Mouse (Mus musculus) frontal cortex, postnatal 14 days (tissue): ENCODE results near the gene Dmtf1.
"Not testable (repeated sequence)": the region's sequence is repeated elsewhere in the genome, so short reads cannot be mapped to it uniquely, and the experiment has no call there.

Experiments used
- DNase-seq, 2 experiments: peaks; one replicate each; pipeline ENCODE4 v3.0.0; 2022; ENCODE audit warnings: low spot score in 2 of 2

Gene Dmtf1

GRCm38 (mm10) chr5:9161456-9162041, at the start of gene Dmtf1:
TSS of gene Dmtf1 (minus strand) at chr5:9161776.
- DNase-seq: peak; percentile 79 to 86

- DNase-seq: no peak
These were observed 24.9 kb upstream of the Dmtf1 start for GRCm38 (mm10) chr5:9186467-9186866.

GRCm38 (mm10) chr5:9173295-9173694, 11.7 kb upstream of the Dmtf1 start:
- DNase-seq: no peak

- DNase-seq: not testable (repeated sequence)
These were observed 7.9 kb upstream of the Dmtf1 start for GRCm38 (mm10) chr5:9169328-9170005.

GRCm38 (mm10) chr5:9166366-9166765, 4.8 kb upstream of the Dmtf1 start:
- DNase-seq: no peak

GRCm38 (mm10) chr5:9165151-9165550, 3.6 kb upstream of the Dmtf1 start:
- DNase-seq: not testable (repeated sequence)

- no peak for DNase-seq
These were observed 1.8 kb upstream of the Dmtf1 start for GRCm38 (mm10) chr5:9163411-9163810.

- no peak for DNase-seq
These were observed 512 bp upstream of the Dmtf1 start for GRCm38 (mm10) chr5:9162088-9162487.

- peak in 1 of 2 experiments; percentile 27 for DNase-seq
These were observed 633 bp downstream of the Dmtf1 start for GRCm38 (mm10) chr5:9160831-9161455.

GRCm38 (mm10) chr5:9157336-9157735, 4.2 kb downstream of the Dmtf1 start:
- DNase-seq: no peak

GRCm38 (mm10) chr5:9156746-9157145, 4.8 kb downstream of the Dmtf1 start:
- DNase-seq: no peak

GRCm38 (mm10) chr5:9149273-9149850, 12.2 kb downstream of the Dmtf1 start:
- no peak for DNase-seq

GRCm38 (mm10) chr5:9142376-9142775, 19.2 kb downstream of the Dmtf1 start:
- no peak for DNase-seq

- DNase-seq: no peak
These were observed 20.9 kb downstream of the Dmtf1 start for GRCm38 (mm10) chr5:9140724-9141123.

- DNase-seq: no peak
These were observed 26.0 kb downstream of the Dmtf1 start for GRCm38 (mm10) chr5:9135588-9135987.

- no peak for DNase-seq
These were observed 29.8 kb downstream of the Dmtf1 start for GRCm38 (mm10) chr5:9131786-9132185.

GRCm38 (mm10) chr5:9128566-9128965, 33.0 kb downstream of the Dmtf1 start:
- peak in 1 of 2 experiments; percentile 18 for DNase-seq

GRCm38 (mm10) chr5:9124134-9124533, 37.4 kb downstream of the Dmtf1 start:
- DNase-seq: no peak

GRCm38 (mm10) chr5:9114162-9114561, 47.4 kb downstream of the Dmtf1 start:
- DNase-seq: no peak

- DNase-seq: peak; percentile 18 to 26
These were observed 49.8 kb downstream of the Dmtf1 start for GRCm38 (mm10) chr5:9111759-9112158.

- DNase-seq: no peak
These were observed 50.3 kb downstream of the Dmtf1 start for GRCm38 (mm10) chr5:9111285-9111684.

GRCm38 (mm10) chr5:9109582-9109981, 52.0 kb downstream of the Dmtf1 start:
- no peak for DNase-seq

GRCm38 (mm10) chr5:9108490-9108889, 53.1 kb downstream of the Dmtf1 start:
- DNase-seq: no peak
